Mouse (Mus musculus): ENCODE measurements at regions not wholly inside any gene's neighbourhood (a gene's known extent, or its start where the extent isn't known, plus 50 kb on each side); places are given as distances from the start of the nearest gene placed in this dataset.

GRCm38 (mm10) chr17:10001071-10001591 lies 318.5 kb downstream of the Qk start:
- no peak for TF ChIP-seq CTCF (IDR thresholded peaks at IDR 0.05; ENCODE audit: insufficient read depth, low read length)
- TF ChIP-seq POLR2A (IDR thresholded peaks at IDR 0.05; ENCODE audit: borderline replicate concordance, extremely low read depth, low read depth, low read length) = no peak

Measured in lung, adult 2 months (tissue).